Mouse (Mus musculus) CH12.LX (cell line): ENCODE measurements around the gene Coq6.

Experiments used
- CTCF ChIP-seq, 2 experiments: IDR thresholded peaks in 1 of 2; conservative IDR thresholded peaks in 1 of 2; 2 replicates each; pipeline ENCODE4 v1.5.1; 2011 to 2012; ENCODE audit warnings: low read depth in 2 of 2, low read length in 2 of 2, improper control_type of control experiment in 1 of 2, inconsistent platforms in 1 of 2, mild to moderate bottlenecking in 1 of 2, moderate library complexity in 1 of 2
- E2F4 ChIP-seq: IDR thresholded peaks from 2 replicates; pipeline ENCODE4 v1.6.1; 2011; ENCODE audit warnings: low read depth, low read length, improper control_type of control experiment; ENCODE audit not compliant: insufficient replicate concordance
- ELF1 ChIP-seq: IDR thresholded peaks from 2 replicates; pipeline ENCODE4 v1.6.1; 2014; ENCODE audit warnings: low read depth, mild to moderate bottlenecking, inconsistent platforms, low read length, improper control_type of control experiment
- EP300 ChIP-seq: IDR thresholded peaks from 2 replicates; pipeline ENCODE4 v1.6.1; 2011; ENCODE audit warnings: low read length, improper control_type of control experiment
- KAT2A ChIP-seq: IDR thresholded peaks from 2 replicates; pipeline ENCODE4 v1.6.1; 2012; ENCODE audit warnings: low read length, improper control_type of control experiment, inconsistent platforms; ENCODE audit not compliant: insufficient replicate concordance
- MYC ChIP-seq: IDR thresholded peaks from 2 replicates; pipeline ENCODE4 v1.6.1; 2011; ENCODE audit warnings: low read depth, mild to moderate bottlenecking, improper control_type of control experiment, low read length
- POLR2A ChIP-seq: IDR thresholded peaks from 2 replicates; pipeline ENCODE4 v1.6.1; 2011; ENCODE audit warnings: low read depth, mild to moderate bottlenecking, improper control_type of control experiment, low read length
- TBP ChIP-seq: conservative IDR thresholded peaks from 2 replicates; pipeline ENCODE4 v1.6.1; 2011; ENCODE audit warnings: low read depth, low read length, improper control_type of control experiment
- USF1 ChIP-seq: IDR thresholded peaks from 2 replicates; pipeline ENCODE4 v1.6.1; 2014; ENCODE audit warnings: low read depth, mild to moderate bottlenecking, inconsistent platforms, low read length, improper control_type of control experiment
- ZKSCAN1 ChIP-seq: IDR thresholded peaks from 2 replicates; pipeline ENCODE4 v1.6.1; 2012; ENCODE audit warnings: low read depth, inconsistent platforms, low read length, improper control_type of control experiment, borderline replicate concordance

- TF ChIP-seq TBP, result no peak
- no peak for TF ChIP-seq POLR2A
- no peak for TF ChIP-seq E2F4
- TF ChIP-seq CTCF (conservative IDR thresholded peaks at IDR 0.05 in 1 of 2, IDR thresholded peaks at IDR 0.05 in 1 of 2; ENCODE audit: low read depth in 2 of 2, low read length in 2 of 2), result peak in 1 of 2 experiments; percentile 68; a peak in 3 of 4 replicates
- TF ChIP-seq EP300, result no peak
- TF ChIP-seq ZKSCAN1, result no peak
- no peak for TF ChIP-seq KAT2A
- TF ChIP-seq MYC, result peak; percentile 41; the same call in 1 of the 2 replicates
- no peak for TF ChIP-seq USF1
- no peak for TF ChIP-seq ELF1
These were observed 14.3 kb upstream of the Coq6 start for GRCm38 (mm10) chr12:84347192-84347591.
